Mouse (Mus musculus): ENCODE results near the gene Dnah2. TPM values are rescaled to one million over a fixed set of nuclear protein-coding genes. Genes with fewer than 3 reads are reported as not detected.
A peak's percentile ranks its signal among the peaks of the same experiment; 100 is the strongest.

Gene Dnah2
- polyA plus RNA-seq, 1 experiment from 2014 or later, result 8.7 TPM

DNA sequence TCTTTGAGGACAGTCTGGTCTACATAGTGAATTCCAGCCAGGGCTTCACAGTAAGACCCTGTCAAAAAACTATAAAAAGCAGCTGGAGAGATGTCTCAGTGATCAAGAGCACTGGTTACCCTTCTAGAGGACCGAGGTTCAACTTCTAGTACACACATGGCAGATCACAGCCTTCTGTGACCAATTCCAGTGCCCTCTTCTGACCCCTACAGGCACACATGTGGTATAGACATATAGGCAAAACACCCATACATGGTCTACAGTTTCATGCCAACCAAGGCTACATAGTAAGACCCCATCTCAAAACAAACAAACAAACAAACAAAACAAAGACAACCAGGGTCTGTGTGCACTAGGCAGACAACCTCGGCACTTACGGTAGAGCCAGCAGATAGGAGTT lies 26.3 kb upstream of the Dnah2 start:
- no peak overlapping the region for H3K9ac ChIP-seq (ENCODE audit: low read depth, low read length)
- H3K4me2 ChIP-seq (replicated peaks; ENCODE audit: low read depth), result no peak overlapping the region
- WGBS, result 54% methylated on average over 3 of the region's 3 CpGs
- no peaks in the 10 kb centered on the region for H3K4me1 ChIP-seq (replicated peaks; ENCODE audit: control insufficient read depth, insufficient read depth, low read length)
- H3K4me3 ChIP-seq (ENCODE audit: low read depth, low read length), result no peak overlapping the region
- H3K27me3 ChIP-seq (replicated peaks; ENCODE audit: control insufficient read depth, insufficient read depth, low read length), result no peaks in the 10 kb centered on the region
- H3K9me3 ChIP-seq (ENCODE audit: control insufficient read depth), result no peaks in the 10 kb centered on the region
- no peak for ATAC-seq
- H3K27ac ChIP-seq (ENCODE audit: low read depth, low read length), result no peak overlapping the region
- peaks cover 21% of the 10 kb centered on the region for H3K36me3 ChIP-seq (ENCODE audit: control insufficient read depth, insufficient read depth)
- TF ChIP-seq CTCF (IDR thresholded peaks at IDR 0.05; ENCODE audit: low read depth), result peak; percentile 80

DNA sequence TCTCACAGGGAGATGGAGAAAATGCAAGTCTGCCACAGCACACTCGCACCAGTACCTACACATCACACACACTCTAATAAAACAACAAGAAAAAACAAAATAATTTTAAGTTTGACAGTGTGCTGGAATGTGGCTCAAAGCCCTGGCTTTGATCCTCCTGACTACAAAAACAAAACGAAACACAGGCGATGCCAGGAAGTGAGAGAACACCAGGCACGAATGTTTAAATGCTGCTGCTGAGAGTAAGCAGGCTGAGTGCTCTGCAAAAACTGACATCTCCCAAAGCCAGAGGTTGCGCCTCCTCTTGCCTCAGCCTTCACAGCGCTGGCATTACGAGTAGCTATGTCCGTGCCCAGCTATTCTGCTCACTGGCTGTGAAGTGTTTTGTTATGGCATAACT lies 16.2 kb upstream of the Dnah2 start:
- Histone ChIP-seq H3K4me1 (replicated peaks; ENCODE audit: control insufficient read depth, insufficient read depth, low read length) (no peaks in the 10 kb centered on the region), H3K36me3 (ENCODE audit: control insufficient read depth, insufficient read depth) (peaks cover 73% of the 10 kb centered on the region), H3K4me2 (replicated peaks; ENCODE audit: low read depth) (no peak overlapping the region), H3K4me3 (ENCODE audit: low read depth, low read length) (no peak overlapping the region), H3K9me3 (ENCODE audit: control insufficient read depth) (no peaks in the 10 kb centered on the region), H3K27ac (ENCODE audit: low read depth, low read length) (no peak overlapping the region), H3K27me3 (replicated peaks; ENCODE audit: control insufficient read depth, insufficient read depth, low read length) (no peaks in the 10 kb centered on the region; the same call in 1 of the 2 replicates), H3K9ac (ENCODE audit: low read depth, low read length) (no peak overlapping the region)
- 80% methylated on average over 8 of the region's 8 CpGs for WGBS
- ATAC-seq, result no peak
- no peak for TF ChIP-seq CTCF (IDR thresholded peaks at IDR 0.05; ENCODE audit: low read depth)

DNA sequence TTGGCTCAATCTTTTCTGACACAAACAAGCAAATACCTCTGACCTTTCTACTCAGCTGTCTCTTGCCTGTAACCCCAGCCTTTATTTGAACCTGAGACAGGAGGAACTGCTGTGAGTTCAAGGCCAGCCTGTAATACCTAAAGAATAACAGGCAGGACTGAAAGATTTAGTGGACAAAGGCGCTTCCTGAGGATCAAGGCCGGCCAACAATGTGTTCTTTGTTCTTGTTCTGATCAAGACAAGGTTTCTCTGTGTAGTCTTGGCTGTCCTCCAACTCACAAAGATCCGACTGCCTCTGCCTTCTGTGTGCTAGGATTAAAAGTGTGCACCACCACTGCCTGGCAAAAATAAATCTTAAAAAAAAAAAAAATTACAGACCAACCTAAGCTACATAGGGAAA lies 15.5 kb upstream of the Dnah2 start:
- WGBS, result 54% methylated on average over 3 of the region's 3 CpGs
- Histone ChIP-seq H3K4me2 (replicated peaks; ENCODE audit: low read depth) (no peak overlapping the region), H3K27ac (ENCODE audit: low read depth, low read length) (no peak overlapping the region), H3K27me3 (replicated peaks; ENCODE audit: control insufficient read depth, insufficient read depth, low read length) (no peaks in the 10 kb centered on the region; the same call in 1 of the 2 replicates), H3K9ac (ENCODE audit: low read depth, low read length) (no peak overlapping the region), H3K4me3 (ENCODE audit: low read depth, low read length) (no peak overlapping the region), H3K36me3 (ENCODE audit: control insufficient read depth, insufficient read depth) (peaks cover 66% of the 10 kb centered on the region), H3K4me1 (replicated peaks; ENCODE audit: control insufficient read depth, insufficient read depth, low read length) (no peaks in the 10 kb centered on the region), H3K9me3 (ENCODE audit: control insufficient read depth) (no peaks in the 10 kb centered on the region)
- TF ChIP-seq CTCF (IDR thresholded peaks at IDR 0.05; ENCODE audit: low read depth), result no peak
- ATAC-seq, result no peak

DNA sequence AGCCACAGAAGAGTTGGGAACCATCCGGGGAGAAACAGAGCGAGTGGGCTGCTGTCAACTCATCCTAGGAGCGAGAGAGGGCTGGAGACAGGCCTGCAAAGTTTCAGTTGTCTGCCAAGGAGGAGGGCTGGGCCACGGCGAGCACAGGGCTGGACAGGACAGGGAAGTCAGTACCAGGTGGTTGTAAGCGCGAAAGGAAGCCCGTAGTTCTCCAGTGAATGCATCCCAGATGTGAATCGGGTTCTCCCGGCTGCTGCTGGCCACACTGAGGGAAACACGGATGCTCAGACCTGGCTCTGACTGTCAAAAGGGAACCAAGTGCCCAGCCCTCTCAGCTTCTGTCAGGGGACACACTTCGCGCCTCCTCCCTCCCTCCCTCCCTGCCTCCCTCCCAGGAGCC lies 14.5 kb upstream of the Dnah2 start:
- Histone ChIP-seq H3K4me1 (replicated peaks; ENCODE audit: control insufficient read depth, insufficient read depth, low read length) (0 out of 2 replicates have a peak, but pooled peaks cover 3% of the 10 kb centered on the region), H3K4me3 (ENCODE audit: low read depth, low read length) (no peak overlapping the region), H3K9ac (ENCODE audit: low read depth, low read length) (no peak overlapping the region), H3K27me3 (replicated peaks; ENCODE audit: control insufficient read depth, insufficient read depth, low read length) (no peaks in the 10 kb centered on the region; the same call in 1 of the 2 replicates), H3K4me2 (replicated peaks; ENCODE audit: low read depth) (no peak overlapping the region), H3K27ac (ENCODE audit: low read depth, low read length) (no peak overlapping the region), H3K36me3 (ENCODE audit: control insufficient read depth, insufficient read depth) (peaks cover 65% of the 10 kb centered on the region), H3K9me3 (ENCODE audit: control insufficient read depth) (no peaks in the 10 kb centered on the region)
- 78% methylated on average over 13 of the region's 13 CpGs for WGBS
- ATAC-seq, result no peak
- no peak for TF ChIP-seq CTCF (IDR thresholded peaks at IDR 0.05; ENCODE audit: low read depth)

- WGBS, result 57% methylated on average over 16 of the region's 16 CpGs
- no peak for TF ChIP-seq CTCF (IDR thresholded peaks at IDR 0.05; ENCODE audit: low read depth)
- H3K4me2 ChIP-seq (replicated peaks; ENCODE audit: low read depth), result no peak overlapping the region; the same call in 1 of the 2 replicates
- no peak overlapping the region for H3K27ac ChIP-seq (ENCODE audit: low read depth, low read length)
- 0 out of 2 replicates have a peak, but pooled peaks cover 3% of the 10 kb centered on the region for H3K4me1 ChIP-seq (replicated peaks; ENCODE audit: control insufficient read depth, insufficient read depth, low read length)
- peaks cover 45% of the 10 kb centered on the region for H3K36me3 ChIP-seq (ENCODE audit: control insufficient read depth, insufficient read depth)
- no peak overlapping the region for H3K9ac ChIP-seq (ENCODE audit: low read depth, low read length)
- ATAC-seq, result no peak
- H3K9me3 ChIP-seq (ENCODE audit: control insufficient read depth), result no peaks in the 10 kb centered on the region
- no peaks in the 10 kb centered on the region; the same call in 1 of the 2 replicates for H3K27me3 ChIP-seq (replicated peaks; ENCODE audit: control insufficient read depth, insufficient read depth, low read length)
- peak overlapping the region; percentile 46; the same call in 1 of the 2 replicates for H3K4me3 ChIP-seq (ENCODE audit: low read depth, low read length)
These were observed 12.3 kb upstream of the Dnah2 start for GRCm38 (mm10) chr11:69560896-69561854.
